Mouse (Mus musculus): ENCODE measurements at regions not wholly inside any gene's neighbourhood (a gene's known extent, or its start where the extent isn't known, plus 50 kb on each side); places are given as distances from the start of the nearest gene placed in this dataset.

GRCm38 (mm10) chr7:69578958-69579810, 787.4 kb downstream of the Nr2f2 start:
- TF ChIP-seq POLR2A (IDR thresholded peaks at IDR 0.05; ENCODE audit: low read depth, low read length) = no peak
- no peak for TF ChIP-seq CTCF (IDR thresholded peaks at IDR 0.05; ENCODE audit: borderline replicate concordance, insufficient read depth, low read length)

All from embryonic fibroblast, embryonic 13.5 days (primary cell).